Mouse (Mus musculus): Measurements from ENCODE around the gene Mast4.

Mast4 gene

GRCm38 (mm10) chr13:102914800-102915199, 419.5 kb downstream of the Mast4 start:
- DNase-seq (ENCODE audit: low spot score), result no peak

GRCm38 (mm10) chr13:102913919-102914318, 420.4 kb downstream of the Mast4 start:
- no peak for DNase-seq (ENCODE audit: low spot score)

- no peak for DNase-seq (ENCODE audit: low spot score)
These were observed 421.4 kb downstream of the Mast4 start for GRCm38 (mm10) chr13:102912867-102913266.

GRCm38 (mm10) chr13:102909654-102910418, 424.5 kb downstream of the Mast4 start:
- no peak for DNase-seq (ENCODE audit: low spot score)

- no peak for DNase-seq (ENCODE audit: low spot score)
These were observed 427.7 kb downstream of the Mast4 start for GRCm38 (mm10) chr13:102906661-102907009.

- DNase-seq (ENCODE audit: low spot score), result peak; percentile 58
These were observed 428.2 kb downstream of the Mast4 start for GRCm38 (mm10) chr13:102906004-102906660.

- DNase-seq (ENCODE audit: low spot score), result no peak
These were observed 428.8 kb downstream of the Mast4 start for GRCm38 (mm10) chr13:102905361-102905950.

- no peak for DNase-seq (ENCODE audit: low spot score)
These were observed 430.6 kb downstream of the Mast4 start for GRCm38 (mm10) chr13:102903689-102904088.

GRCm38 (mm10) chr13:102902123-102902522, 432.2 kb downstream of the Mast4 start:
- DNase-seq (ENCODE audit: low spot score), result no peak

GRCm38 (mm10) chr13:102900531-102900930, 433.8 kb downstream of the Mast4 start:
- no peak for DNase-seq (ENCODE audit: low spot score)

GRCm38 (mm10) chr13:102900083-102900420, 434.2 kb downstream of the Mast4 start:
- no peak for DNase-seq (ENCODE audit: low spot score)

- no peak for DNase-seq (ENCODE audit: low spot score)
These were observed 434.8 kb downstream of the Mast4 start for GRCm38 (mm10) chr13:102899253-102900082.

- peak; percentile 48 for DNase-seq (ENCODE audit: low spot score)
These were observed 435.7 kb downstream of the Mast4 start for GRCm38 (mm10) chr13:102898374-102899131.

GRCm38 (mm10) chr13:102896322-102896721, 438.0 kb downstream of the Mast4 start:
- DNase-seq (ENCODE audit: low spot score), result no peak

GRCm38 (mm10) chr13:102895894-102896293, 438.4 kb downstream of the Mast4 start:
- no peak for DNase-seq (ENCODE audit: low spot score)

GRCm38 (mm10) chr13:102894287-102895234, 439.7 kb downstream of the Mast4 start:
- no peak for DNase-seq (ENCODE audit: low spot score)

GRCm38 (mm10) chr13:102892783-102893182, 441.5 kb downstream of the Mast4 start:
- no peak for DNase-seq (ENCODE audit: low spot score)

- DNase-seq (ENCODE audit: low spot score), result no peak
These were observed 444.3 kb downstream of the Mast4 start for GRCm38 (mm10) chr13:102889989-102890388.

- no peak for DNase-seq (ENCODE audit: low spot score)
These were observed 444.8 kb downstream of the Mast4 start for GRCm38 (mm10) chr13:102889537-102889936.

GRCm38 (mm10) chr13:102888895-102889490, 445.3 kb downstream of the Mast4 start:
- no peak for DNase-seq (ENCODE audit: low spot score)
